Mouse (Mus musculus): ENCODE measurements around the gene Myl3.

Myl3 gene

DNA sequence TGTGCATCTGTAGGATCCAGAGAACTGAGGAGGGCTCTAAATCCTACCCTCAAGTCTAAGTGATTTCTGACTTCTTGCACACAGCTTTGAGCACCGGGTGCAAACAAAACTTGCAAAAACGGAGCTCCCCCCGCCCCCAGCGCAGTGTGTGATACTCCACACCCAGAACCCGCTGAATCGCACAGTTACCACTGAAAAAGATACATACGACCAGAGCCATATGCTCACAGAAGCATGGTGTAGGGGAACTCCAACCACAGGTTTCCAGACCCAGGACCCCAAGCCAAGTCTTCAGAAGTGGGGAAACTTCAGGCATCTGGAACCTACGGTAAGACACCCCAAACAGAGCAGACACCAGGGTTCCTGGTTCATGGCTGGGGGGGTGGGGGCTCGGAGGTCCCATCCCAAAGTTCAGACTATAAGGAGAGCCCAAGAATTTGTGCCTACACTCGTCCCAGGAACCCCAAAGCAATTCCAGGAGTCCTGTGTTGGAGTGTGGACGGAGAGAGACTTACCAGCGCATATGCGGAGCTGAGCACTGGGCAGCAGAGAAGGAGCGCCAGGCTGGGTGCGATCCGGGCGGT, at the start of gene Myl3:
Myl3 (plus strand) TSS at position 151 of the 584 bp plus-strand sequence.
- DNase-seq (ENCODE audit: low read depth, low spot score) = no peak

- no peak for DNase-seq (ENCODE audit: low read depth, low spot score)
Observed at GRCm38 (mm10) chr9:110695165-110695755, 46.4 kb upstream of the Myl3 start.

DNA sequence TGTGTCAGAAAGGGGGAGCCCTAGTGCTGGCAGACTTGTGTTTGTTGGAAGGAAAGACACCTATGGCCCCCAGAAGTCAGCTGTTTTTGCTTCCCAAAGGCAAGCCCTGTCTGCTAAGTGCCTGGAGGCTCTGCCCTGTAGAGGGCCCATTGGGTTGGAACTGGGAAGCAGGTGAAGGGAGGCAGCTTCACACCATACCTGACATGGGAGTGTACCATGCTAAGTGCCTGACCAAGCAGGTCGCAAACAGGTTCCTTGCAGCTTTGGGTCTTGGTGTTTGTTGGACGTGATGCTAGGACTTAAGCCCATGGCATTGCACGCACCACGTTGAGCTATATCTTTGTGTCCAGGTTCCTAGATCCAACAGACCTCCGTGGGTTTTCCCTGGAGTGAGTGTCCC, 45.2 kb upstream of the Myl3 start:
- no peak for DNase-seq (ENCODE audit: low read depth, low spot score)

DNA sequence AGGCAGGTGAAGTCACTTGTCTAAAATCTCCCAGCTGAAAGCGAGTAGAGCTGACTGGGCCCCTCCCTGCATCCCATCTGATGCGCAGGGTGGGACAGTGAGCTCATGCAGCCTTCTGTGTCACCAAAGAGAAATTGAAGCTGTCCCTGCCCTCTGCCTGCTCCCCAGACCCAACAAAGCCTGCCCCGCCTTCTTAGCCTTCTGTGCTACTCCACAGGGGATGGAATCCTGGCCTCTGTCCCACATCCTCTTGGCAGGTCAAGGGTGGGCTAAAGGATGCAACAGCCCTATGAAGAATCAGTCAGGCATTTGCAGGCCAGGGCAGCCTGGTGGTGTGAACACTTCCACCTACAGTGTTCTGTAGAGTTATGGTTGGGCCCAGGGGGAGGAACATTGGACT, 44.2 kb upstream of the Myl3 start:
- no peak for DNase-seq (ENCODE audit: low read depth, low spot score)

DNA sequence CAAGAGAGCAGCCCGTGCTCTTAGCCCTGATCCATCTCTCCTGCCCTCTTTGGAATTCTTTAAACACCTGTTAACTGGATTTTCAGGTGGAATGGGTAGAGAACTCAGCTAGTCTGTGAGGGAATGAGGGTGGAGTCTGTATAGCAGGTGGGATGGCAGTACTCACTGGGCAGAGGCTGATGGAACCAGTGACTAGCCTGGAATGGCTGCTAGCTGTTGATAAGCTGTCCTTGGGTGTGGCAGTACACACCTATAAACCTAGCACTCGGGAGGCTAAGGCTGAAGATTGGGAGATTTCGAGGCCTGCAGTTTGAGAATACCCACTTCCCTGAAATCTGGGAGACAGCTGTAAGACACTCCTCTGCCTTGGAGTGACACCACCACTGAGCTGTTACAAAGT, 42.1 kb upstream of the Myl3 start:
- no peak for DNase-seq (ENCODE audit: low read depth, low spot score)

DNA sequence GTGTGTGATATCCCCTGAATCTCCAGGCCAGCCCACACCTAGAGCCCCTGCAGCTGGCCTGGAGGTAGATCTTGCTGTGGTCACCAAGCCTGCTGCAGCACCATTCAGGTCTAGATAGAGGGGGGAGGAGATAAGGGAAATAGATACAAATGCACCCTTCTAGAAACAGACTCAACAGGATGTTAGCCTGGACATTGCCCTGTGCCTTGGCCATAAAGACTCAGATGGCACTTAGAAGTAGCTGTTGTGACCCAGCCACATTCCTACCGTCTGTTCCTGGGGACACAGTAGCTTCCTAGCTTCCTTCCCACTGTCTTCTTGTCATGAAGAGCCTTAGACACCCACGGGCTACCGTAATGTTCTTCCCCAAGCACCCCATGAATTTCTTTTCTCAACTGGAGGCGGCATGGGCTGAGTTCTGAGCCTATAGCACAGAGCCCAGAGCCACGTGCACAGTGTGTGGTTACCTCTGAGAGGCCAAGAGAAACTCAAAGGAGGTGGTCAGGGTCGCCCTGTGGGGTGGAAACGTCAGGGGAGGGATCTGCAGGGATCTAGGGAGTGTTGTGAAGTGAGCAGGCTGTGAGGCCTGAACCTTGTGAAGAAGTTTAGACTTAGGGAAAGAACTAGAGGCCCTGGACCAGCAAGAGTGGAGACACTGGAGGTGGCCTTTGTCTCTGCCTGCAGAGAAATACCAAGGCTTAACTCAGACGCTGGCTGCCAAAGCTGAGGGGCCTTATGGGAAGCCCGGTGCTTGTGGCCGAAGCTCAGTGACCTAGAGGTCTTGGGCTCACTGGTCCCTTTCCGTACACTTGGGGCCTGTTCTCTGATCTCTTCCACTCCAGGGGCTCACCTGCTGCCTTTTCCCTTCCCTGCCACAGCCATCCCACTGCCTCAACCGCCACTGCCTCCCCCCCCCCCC, 40.3 kb upstream of the Myl3 start:
- no peak for DNase-seq (ENCODE audit: low read depth, low spot score)

DNA sequence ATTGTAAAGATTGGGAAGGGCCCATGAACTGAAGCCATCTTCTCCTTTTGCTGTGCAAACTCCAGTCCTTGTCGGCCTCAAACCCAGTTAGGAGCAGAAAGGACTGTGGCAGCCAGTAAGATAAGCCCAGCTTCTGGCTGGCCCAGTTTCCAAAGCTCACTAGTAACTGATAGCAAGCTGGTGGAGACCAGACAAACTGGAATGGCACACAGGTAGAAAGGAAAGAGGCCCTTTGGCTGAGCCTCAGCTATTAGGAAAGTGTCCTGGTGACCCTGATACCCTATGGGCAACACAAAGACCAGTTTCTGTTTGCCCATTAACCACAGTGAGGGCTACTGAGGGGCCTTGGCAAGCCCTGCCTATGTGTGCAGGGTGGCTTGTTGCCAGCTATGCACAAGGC, 38.8 kb upstream of the Myl3 start:
- DNase-seq (ENCODE audit: low read depth, low spot score) = no peak

GRCm38 (mm10) chr9:110703951-110704350, 37.7 kb upstream of the Myl3 start:
- no peak for DNase-seq (ENCODE audit: low read depth, low spot score)

GRCm38 (mm10) chr9:110706784-110707183, 34.9 kb upstream of the Myl3 start:
- no peak for DNase-seq (ENCODE audit: low read depth, low spot score)

GRCm38 (mm10) chr9:110709640-110710258, 31.9 kb upstream of the Myl3 start:
- no peak for DNase-seq (ENCODE audit: low read depth, low spot score)

- no peak for DNase-seq (ENCODE audit: low read depth, low spot score)
Observed at GRCm38 (mm10) chr9:110711532-110711931, 30.1 kb upstream of the Myl3 start.

DNA sequence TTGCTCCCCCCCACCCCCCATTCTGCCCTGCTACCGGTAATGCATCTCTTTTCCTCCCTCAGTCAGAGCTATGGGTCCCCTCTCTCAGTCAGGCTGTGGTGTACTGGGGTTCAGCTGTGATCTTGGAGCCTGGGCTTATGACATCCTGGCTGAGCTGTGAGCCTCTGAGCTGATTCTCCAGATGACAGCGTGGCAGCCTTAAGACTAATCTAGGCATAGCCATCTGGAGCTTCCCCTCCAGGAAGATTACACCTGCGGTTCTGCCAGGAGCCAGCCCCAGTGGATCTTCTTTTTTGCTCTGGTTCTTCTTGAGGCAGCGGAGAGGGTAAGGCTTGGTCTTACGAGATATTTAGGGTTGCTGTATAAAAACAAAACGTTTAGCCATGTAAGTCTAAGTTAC, 29.7 kb upstream of the Myl3 start:
- no peak for DNase-seq (ENCODE audit: low read depth, low spot score)

GRCm38 (mm10) chr9:110712545-110712944, 29.1 kb upstream of the Myl3 start:
- no peak for DNase-seq (ENCODE audit: low read depth, low spot score)

DNA sequence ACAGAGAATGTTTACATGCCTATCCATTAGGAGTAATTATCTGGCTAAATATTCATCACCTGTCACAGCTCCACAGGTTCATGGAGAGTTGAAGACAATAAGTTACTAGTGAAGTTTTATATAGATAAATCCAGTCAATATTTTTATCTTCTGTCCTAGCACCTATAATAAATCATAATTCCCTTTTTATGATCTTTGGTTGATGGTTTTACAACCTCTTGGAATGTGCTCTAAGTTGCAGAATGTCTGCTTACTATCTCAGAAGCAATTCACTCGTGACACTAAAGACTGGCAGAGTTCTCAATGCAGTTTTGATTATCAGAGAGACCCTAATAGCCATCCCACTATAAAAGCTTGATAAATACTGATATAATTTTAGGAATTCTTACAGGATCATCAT, 28.3 kb upstream of the Myl3 start:
- DNase-seq (ENCODE audit: low read depth, low spot score) = no peak

DNA sequence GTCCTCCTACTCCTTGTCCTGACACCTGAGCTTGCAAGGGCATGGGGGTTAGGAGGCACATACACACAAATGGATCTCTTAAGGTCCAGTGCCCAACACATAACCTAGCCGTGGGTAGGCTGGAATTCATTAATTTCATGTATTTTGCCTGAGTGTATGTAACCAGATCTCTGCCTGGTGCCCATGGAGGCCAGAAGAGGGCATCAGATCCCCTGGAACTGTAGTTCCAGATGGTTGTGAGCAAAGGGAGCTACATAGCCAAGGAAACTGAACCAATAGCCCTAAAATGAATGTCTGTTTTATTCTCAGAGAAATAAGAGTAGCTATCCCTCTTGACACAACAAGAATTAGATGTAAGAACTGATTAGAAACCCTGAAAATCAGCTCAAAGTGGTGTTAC, 26.2 kb upstream of the Myl3 start:
- DNase-seq (ENCODE audit: low read depth, low spot score) = no peak

GRCm38 (mm10) chr9:110716775-110717174, 24.9 kb upstream of the Myl3 start:
- DNase-seq (ENCODE audit: low read depth, low spot score) = no peak

DNA sequence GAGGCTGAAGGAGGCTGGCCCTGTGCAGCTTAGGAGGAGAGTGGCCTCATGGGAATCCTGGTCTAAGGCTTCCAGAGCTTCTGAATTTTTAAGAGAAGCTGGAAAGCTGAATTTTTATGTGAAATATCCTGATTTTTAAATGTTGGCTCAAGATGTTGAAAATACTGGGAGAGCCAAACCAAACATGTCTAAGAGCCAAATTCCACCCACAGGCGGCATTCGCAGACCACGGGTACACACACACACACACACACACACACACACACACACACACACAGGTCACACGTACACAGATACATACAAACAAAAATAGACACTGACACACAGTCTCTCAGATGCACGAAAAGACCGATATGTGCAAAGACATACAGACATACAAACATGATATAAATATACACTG, 23.6 kb upstream of the Myl3 start:
- DNase-seq (ENCODE audit: low read depth, low spot score) = no peak

DNA sequence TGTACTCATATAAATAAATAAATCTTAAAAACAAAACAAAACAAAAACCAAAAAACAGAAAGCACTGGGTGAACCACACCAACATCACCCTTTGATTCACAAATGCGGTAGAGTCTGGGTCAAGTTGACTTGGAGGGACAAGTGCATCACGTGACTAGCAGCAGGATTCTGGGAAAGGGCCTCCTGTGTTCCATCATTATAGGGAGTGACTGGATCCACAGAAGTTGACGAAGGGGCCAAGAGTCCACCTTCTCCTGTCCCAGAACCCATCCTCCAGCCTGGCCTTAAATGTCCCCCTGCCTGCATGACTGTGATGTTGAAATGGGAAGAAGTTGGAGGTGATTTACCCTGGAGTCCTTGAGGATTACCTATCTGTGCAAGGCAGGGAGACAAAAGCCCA, 22.9 kb upstream of the Myl3 start:
- DNase-seq (ENCODE audit: low read depth, low spot score) = no peak

DNA sequence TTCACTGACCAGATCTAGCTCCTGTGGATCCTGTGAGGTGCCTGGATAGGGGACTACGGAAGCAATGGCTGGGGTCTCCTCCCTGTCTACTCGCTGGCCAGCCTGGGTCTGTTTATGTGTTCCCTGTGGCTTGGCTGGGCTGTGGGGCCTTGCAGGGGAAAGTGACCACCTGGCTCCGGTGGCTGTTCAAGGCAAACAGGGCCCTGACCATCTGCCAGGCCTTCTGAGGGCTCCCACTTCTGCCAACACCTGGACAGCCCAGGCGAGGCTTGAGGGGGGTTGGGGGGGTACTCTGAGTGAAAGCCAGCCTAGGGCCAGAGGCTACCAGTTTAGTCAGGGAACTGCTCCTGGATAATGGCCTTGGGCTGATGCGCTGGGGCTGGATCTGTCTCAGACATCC, 21.7 kb upstream of the Myl3 start:
- DNase-seq (ENCODE audit: low read depth, low spot score) = no peak

DNA sequence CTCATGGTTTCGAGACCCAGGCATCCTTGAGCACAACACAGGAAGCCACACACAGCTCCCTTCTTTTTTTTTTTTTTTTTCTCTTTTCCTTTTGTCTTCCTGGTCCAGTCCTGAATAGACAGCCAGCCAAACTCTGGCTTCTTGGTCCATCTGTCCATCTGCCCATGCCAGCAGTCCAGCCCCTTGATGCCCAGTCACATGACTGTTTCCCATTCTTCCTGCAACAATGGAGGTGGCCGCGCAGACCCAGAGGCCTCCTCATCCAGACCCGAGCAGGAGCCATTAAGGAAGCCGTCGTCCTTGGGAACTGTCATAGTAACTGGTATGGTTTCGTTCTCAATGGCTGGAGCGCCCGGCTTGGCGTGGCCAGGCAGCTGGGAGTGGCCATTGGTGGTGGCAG, 19.6 kb upstream of the Myl3 start:
- DNase-seq (ENCODE audit: low read depth, low spot score) = no peak

- DNase-seq (ENCODE audit: low read depth, low spot score) = no peak
Observed at GRCm38 (mm10) chr9:110725721-110726135, 15.9 kb upstream of the Myl3 start.

GRCm38 (mm10) chr9:110726867-110727266, 14.8 kb upstream of the Myl3 start:
- DNase-seq (ENCODE audit: low read depth, low spot score) = no peak

Measured in WW6 (cell line).